Mouse (Mus musculus) lung, embryonic 15.5 days (tissue): ENCODE data around the gene Ndfip2. TPM values are rescaled to one million over a fixed set of nuclear protein-coding genes. Genes with fewer than 3 reads are reported as not detected.

ENCODE experiments used
- ATAC-seq: fragments of 200-750 bp; cut with Nextera tagmentation; 2 replicates; pipeline ENCODE4 v1.8.0; 2017; ENCODE audit warnings: moderate number of reproducible peaks, borderline replicate concordance; ENCODE audit not compliant: low FRiP score, low TSS enrichment; ENCODE audit errors: extremely low read depth
- H3K27ac ChIP-seq: fragments of 300-500 bp; sonication (generic); 2 replicates; pipeline ENCODE4 v1.5.1; 2015; ENCODE audit warnings: moderate library complexity, mild to moderate bottlenecking, inconsistent platforms
- H3K27me3 ChIP-seq: fragments of 300-500 bp; sonication (generic); 2 replicates; pipeline ENCODE4 v1.6.1; 2015; ENCODE audit warnings: inconsistent platforms
- H3K36me3 ChIP-seq: fragments of 300-500 bp; sonication (generic); 2 replicates; pipeline ENCODE4 v1.6.1; 2015; ENCODE audit warnings: inconsistent platforms
- H3K4me1 ChIP-seq: fragments of 300-500 bp; sonication (generic); 2 replicates; pipeline ENCODE4 v1.6.1; 2015; ENCODE audit warnings: inconsistent platforms
- H3K4me2 ChIP-seq: fragments of 300-500 bp; sonication (generic); 2 replicates; pipeline ENCODE4 v1.6.1; 2015; ENCODE audit warnings: inconsistent platforms, mild to moderate bottlenecking, moderate library complexity
- H3K4me3 ChIP-seq: fragments of 300-500 bp; sonication (generic); 2 replicates; pipeline ENCODE4 v1.5.1; 2015; ENCODE audit warnings: mild to moderate bottlenecking, inconsistent platforms
- H3K9ac ChIP-seq: fragments of 300-500 bp; sonication (generic); 2 replicates; pipeline ENCODE4 v1.6.1; 2015; ENCODE audit warnings: inconsistent platforms
- H3K9me3 ChIP-seq: fragments of 300-500 bp; sonication (generic); 2 replicates; pipeline ENCODE4 v1.6.1; 2016; ENCODE audit warnings: inconsistent platforms
- WGBS: fragments of 180-500 bp; shearing (Covaris S2); methylation state at CpG from one replicate; pipeline ENCODE4 v1.1.7; 2015; 5-methylcytosine and 5-hydroxymethylcytosine counted together
- polyA plus RNA-seq: library from polyadenylated mRNA; unstranded; fragments of >200 nt; fragmentation: Nextera tagmentation; extraction: Ambion mirVana; gene quantifications from 2 replicates; pipeline ENCODE4 v1.2.1, GENCODE M21; 2015

The Ndfip2 gene
- polyA plus RNA-seq, 1 experiment from 2014 or later = 65.0 TPM

DNA sequence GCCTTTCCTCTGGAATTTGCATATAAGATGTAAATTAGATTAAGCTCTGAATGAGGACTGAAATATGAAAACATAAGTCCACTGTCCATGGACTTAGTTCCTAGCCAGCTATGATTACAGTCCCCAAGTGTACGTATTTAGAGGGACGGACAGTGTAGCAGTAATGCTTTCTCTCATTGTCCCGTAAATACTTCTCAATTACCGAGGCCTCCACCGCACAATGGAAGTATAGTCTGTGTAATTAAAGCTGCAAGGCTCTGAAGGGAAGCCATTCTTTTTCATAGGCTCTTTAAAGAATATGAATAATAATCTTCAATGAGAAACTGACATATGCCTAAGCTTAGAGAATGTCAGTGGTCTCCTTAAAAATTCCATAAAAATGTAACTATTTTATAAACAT, 64.5 kb downstream of the Ndfip2 start:
- no peaks in the 10 kb centered on the region for H3K36me3 ChIP-seq
- 83% methylated on average over 5 of the region's 5 CpGs for WGBS
- no peak overlapping the region for H3K4me2 ChIP-seq
- no peak overlapping the region for H3K27ac ChIP-seq
- H3K27me3 ChIP-seq = no peaks in the 10 kb centered on the region
- H3K4me3 ChIP-seq = no peak overlapping the region
- H3K4me1 ChIP-seq = 0 out of 2 replicates have a peak, but pooled peaks cover 3% of the 10 kb centered on the region
- no peaks in the 10 kb centered on the region for H3K9me3 ChIP-seq
- no peak for ATAC-seq
- H3K9ac ChIP-seq = no peak overlapping the region

DNA sequence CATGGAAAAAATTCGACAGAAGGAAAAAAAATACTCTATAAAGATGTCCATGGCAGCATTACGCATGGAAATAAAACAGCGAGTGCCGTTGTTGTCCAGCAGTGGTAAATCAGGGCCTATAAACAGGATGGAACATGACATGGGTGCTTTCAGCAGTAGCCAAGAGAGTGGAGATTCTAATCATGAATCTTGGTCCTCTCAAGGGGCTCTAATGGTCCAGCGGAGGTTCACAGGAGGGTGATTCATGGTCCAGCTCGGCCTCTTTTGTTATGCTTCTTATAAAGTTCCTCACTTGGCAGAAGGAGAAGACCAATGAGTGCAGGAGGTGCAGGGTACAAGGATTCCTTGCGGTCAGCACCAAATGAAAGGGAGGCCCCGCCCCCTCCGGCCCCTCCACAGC, 65.1 kb downstream of the Ndfip2 start:
- Histone ChIP-seq H3K4me3 (no peak overlapping the region), H3K9me3 (no peaks in the 10 kb centered on the region), H3K9ac (no peak overlapping the region), H3K4me2 (no peak overlapping the region), H3K36me3 (no peaks in the 10 kb centered on the region), H3K4me1 (peaks cover 9% of the 10 kb centered on the region; the same call in 1 of the 2 replicates), H3K27me3 (no peaks in the 10 kb centered on the region), H3K27ac (no peak overlapping the region)
- 92% methylated on average over 9 of the region's 9 CpGs for WGBS
- no peak for ATAC-seq

DNA sequence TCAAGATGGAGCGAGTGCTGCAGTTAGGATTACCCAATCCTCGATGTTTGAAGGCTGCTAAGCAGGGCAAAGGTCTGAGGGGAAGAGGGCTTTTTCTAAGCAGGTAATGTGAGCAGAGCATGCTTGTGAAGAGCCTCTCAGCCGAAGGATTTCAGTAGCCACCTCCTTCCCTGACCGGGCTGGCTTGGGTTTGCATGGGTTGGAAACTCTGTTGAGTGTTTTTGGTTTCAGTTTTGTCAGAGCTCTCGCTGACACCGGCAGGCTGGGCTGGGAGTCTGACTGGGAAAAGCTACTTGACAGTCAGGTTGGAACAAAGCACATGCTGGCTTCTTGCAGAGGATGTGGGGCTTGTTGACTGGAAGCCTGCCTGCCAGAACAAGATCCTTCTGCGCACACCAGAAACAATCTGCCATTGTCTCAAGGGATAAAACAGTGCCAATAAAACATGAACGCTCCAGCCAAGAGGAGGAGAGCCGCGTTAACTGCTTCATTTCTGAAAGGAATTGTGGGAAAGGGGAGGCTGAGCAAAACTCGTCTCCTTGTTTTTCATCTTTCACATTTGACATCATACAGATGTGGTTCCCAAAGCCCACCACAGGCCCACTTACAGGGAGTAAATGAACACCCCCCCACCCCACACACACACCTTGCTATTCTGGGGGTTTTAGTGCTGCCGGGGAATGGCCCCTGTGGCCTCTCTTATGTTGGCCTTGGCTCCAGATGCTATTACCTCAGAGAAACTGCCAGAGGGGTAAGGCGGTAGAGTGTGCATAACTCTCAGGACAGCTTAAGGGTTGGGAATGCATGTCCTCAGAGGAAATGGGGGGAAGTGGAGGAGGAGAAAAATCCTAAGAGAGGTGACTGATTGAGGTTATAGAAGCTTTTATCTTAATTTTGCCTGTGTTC, 70.3 kb downstream of the Ndfip2 start:
- Histone ChIP-seq H3K27ac (peak overlapping the region; percentile 93), H3K36me3 (no peaks in the 10 kb centered on the region), H3K4me2 (peak overlapping the region; percentile 52), H3K9me3 (no peaks in the 10 kb centered on the region), H3K4me3 (peak overlapping the region; percentile 37), H3K9ac (peak overlapping the region; percentile 33), H3K4me1 (peaks cover 19% of the 10 kb centered on the region), H3K27me3 (no peaks in the 10 kb centered on the region)
- peak; percentile 89 for ATAC-seq
- WGBS = 12% methylated on average over 13 of the region's 13 CpGs

DNA sequence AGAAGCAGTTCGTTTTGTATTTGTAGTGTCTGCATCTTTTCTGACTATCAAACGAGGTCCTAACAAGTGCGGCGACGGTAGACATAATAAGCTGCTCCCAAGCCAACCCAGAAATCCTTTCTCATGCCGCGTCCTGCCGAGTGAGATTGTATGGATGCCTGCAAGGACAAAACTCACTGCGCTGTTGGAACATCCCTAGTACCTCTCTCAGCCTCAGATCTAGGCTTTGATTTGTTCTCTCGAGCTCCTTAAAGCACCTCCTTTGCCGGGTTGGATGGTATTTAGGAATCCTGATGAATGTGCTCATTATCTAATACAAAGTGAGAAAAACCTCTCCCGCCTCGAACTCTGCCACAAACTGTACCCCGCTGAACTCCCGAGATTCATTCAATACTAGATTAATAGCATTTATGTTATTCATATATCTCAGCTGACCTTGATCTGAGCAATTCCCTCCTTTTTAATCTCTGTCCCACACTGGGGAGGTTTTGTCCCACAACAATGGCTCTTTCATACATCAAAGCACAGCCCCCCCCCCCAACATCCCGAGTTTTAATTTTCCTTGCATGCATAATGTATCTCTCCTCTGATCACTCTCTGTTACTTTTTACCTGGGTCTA, 75.2 kb downstream of the Ndfip2 start:
- no peaks in the 10 kb centered on the region for H3K36me3 ChIP-seq
- no peaks in the 10 kb centered on the region for H3K27me3 ChIP-seq
- H3K9ac ChIP-seq = no peak overlapping the region
- no peak for ATAC-seq
- no peak overlapping the region for H3K4me2 ChIP-seq
- H3K9me3 ChIP-seq = no peaks in the 10 kb centered on the region
- no peak overlapping the region for H3K27ac ChIP-seq
- whole genome bisulfite sequencing = 66% methylated on average over 16 of the region's 16 CpGs
- peaks cover 10% of the 10 kb centered on the region for H3K4me1 ChIP-seq
- no peak overlapping the region for H3K4me3 ChIP-seq

DNA sequence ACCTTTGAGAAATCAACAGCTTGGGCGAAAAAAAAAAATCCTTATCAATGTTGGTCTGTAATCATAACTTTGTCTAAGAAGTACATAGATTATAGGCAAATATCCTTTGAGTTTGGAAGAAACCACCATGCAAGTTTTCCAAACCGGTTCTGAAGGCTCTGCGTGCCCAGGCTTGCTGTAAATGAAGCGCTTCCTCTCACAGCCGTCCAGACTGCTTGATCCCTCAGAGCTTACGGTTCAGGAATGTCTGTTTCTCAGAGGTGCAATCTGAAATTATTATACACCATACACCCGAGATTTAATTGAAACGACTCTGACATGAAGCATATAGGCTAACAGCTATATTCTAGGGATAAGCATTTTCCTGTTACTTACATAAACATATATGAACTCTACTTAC, 83.4 kb downstream of the Ndfip2 start:
- no peak overlapping the region for H3K27ac ChIP-seq
- H3K4me3 ChIP-seq = no peak overlapping the region
- H3K9me3 ChIP-seq = no peaks in the 10 kb centered on the region
- no peak for ATAC-seq
- H3K4me2 ChIP-seq = no peak overlapping the region
- WGBS = 33% methylated on average over 8 of the region's 8 CpGs
- H3K4me1 ChIP-seq = no peaks in the 10 kb centered on the region
- no peaks in the 10 kb centered on the region for H3K36me3 ChIP-seq
- H3K27me3 ChIP-seq = no peaks in the 10 kb centered on the region
- no peak overlapping the region for H3K9ac ChIP-seq

DNA sequence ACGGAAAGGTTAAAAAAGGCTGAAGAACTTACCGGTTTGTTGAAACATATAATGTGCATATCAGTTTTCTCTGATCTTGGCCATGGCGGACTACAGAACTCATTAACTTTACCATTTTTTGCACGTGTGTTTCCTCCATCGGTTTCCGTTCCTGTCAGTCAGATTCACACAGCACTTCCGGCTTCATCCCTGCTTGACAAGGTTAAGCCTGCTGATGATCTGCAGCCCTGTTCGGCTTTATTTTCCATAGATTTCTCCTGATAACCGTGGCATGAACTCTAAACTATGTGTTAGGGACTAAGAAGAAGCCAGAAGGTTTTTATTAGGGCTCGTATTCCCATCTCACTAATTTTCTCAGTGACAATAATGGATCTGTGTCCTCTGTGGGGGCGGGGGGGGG, 95.7 kb downstream of the Ndfip2 start:
- WGBS = 36% methylated on average over 11 of the region's 11 CpGs
- Histone ChIP-seq H3K27ac (no peak overlapping the region), H3K9me3 (no peaks in the 10 kb centered on the region), H3K36me3 (no peaks in the 10 kb centered on the region), H3K9ac (no peak overlapping the region), H3K4me3 (no peak overlapping the region), H3K4me1 (peaks cover 13% of the 10 kb centered on the region; the same call in 1 of the 2 replicates), H3K27me3 (no peaks in the 10 kb centered on the region), H3K4me2 (no peak overlapping the region)
- ATAC-seq = no peak

Other genes with a start within 250 kb of the Ndfip2 start
- gene Rbm26, start 81.2 kb upstream of the Ndfip2 start, polyA plus RNA-seq = 29.2 and 30.0 TPM in 2 replicates